Mouse (Mus musculus) liver, adult 2 months (tissue): ENCODE measurements around the gene Ift46. TPM values are rescaled to one million over a fixed set of nuclear protein-coding genes. Genes with fewer than 3 reads are reported as not detected.
A peak's percentile ranks its signal among the peaks of the same experiment; 100 is the strongest.

Experiments
- DNase-seq: peaks from one replicate; pipeline ENCODE4 v3.0.0-alpha.2; 2011; ENCODE audit warnings: low read depth, low spot score; ENCODE audit errors: extremely low read depth
- H3K27ac ChIP-seq: fragments of 200-500 bp; replicated peaks from 2 replicates; pipeline ENCODE4 v1.5.1; 2012; ENCODE audit warnings: low read depth, mild to moderate bottlenecking, control low read depth, inconsistent platforms, low read length; ENCODE audit not compliant: insufficient read depth
- H3K27me3 ChIP-seq: fragments of 200-500 bp; 2 replicates; pipeline ENCODE4 v1.6.1; 2012; ENCODE audit warnings: mild to moderate bottlenecking, moderate library complexity, low read length, inconsistent platforms; ENCODE audit not compliant: control insufficient read depth, insufficient read depth
- H3K36me3 ChIP-seq: fragments of 200-500 bp; 2 replicates; pipeline ENCODE4 v1.6.1; 2012; ENCODE audit warnings: low read length, inconsistent platforms; ENCODE audit not compliant: control insufficient read depth, insufficient read depth
- H3K4me1 ChIP-seq: fragments of 200-500 bp; 2 replicates; pipeline ENCODE4 v1.6.1; 2011; ENCODE audit warnings: low read length; ENCODE audit not compliant: control insufficient read depth, insufficient read depth
- H3K4me3 ChIP-seq: fragments of 200-500 bp; 2 replicates; pipeline ENCODE4 v1.5.1; 2011; ENCODE audit warnings: low read depth, mild to moderate bottlenecking, control low read depth, low read length, moderate library complexity; ENCODE audit not compliant: insufficient read depth
- H3K79me2 ChIP-seq: fragments of 200-500 bp; 2 replicates; pipeline ENCODE4 v1.6.1; 2012; ENCODE audit warnings: inconsistent platforms, mild to moderate bottlenecking, low read length, moderate library complexity; ENCODE audit not compliant: control insufficient read depth, insufficient read depth
- H3K9ac ChIP-seq: fragments of 200-500 bp; 2 replicates; pipeline ENCODE4 v1.6.1; 2012; ENCODE audit warnings: low read depth, mild to moderate bottlenecking, control low read depth, inconsistent platforms, low read length
- CTCF ChIP-seq: fragments of 200-500 bp; IDR thresholded peaks from 2 replicates; pipeline ENCODE4 v1.5.1; 2011; ENCODE audit warnings: low read depth, low read length, control low read depth
- POLR2A ChIP-seq: fragments of 200-500 bp; IDR thresholded peaks from 2 replicates; pipeline ENCODE4 v1.6.1; 2011; ENCODE audit warnings: low read length, control low read depth; ENCODE audit not compliant: insufficient read depth; ENCODE audit errors: extremely low read depth
- WGBS: fragments of 180-500 bp; shearing (Covaris S2); methylation state at CpG from one replicate; pipeline ENCODE4 v1.1.7; 2018; 5-methylcytosine and 5-hydroxymethylcytosine counted together
- polyA plus RNA-seq: library from polyadenylated mRNA; depleted of rRNA; stranded (reverse); fragments of >200 nt; gene quantifications from 2 replicates; pipeline ENCODE4 v1.2.3, GENCODE M21; 2012
- total RNA-seq: library from RNA; depleted of rRNA; stranded (reverse); fragments of >200 nt; gene quantifications from 2 replicates; pipeline ENCODE4 v1.2.3, GENCODE M21; 2014

Gene Ift46
- total and polyA plus RNA-seq, 2 experiments: 33.2 to 33.5 TPM

- Histone ChIP-seq H3K79me2 (peaks cover 7% of the 10 kb centered on the region; the same call in 1 of the 2 replicates), H3K4me1 (peaks cover 18% of the 10 kb centered on the region), H3K4me3 (peak within 1 kb of the TSS; percentile 64), H3K27me3 (no peaks in the 10 kb centered on the region), H3K9ac (peak within 1 kb of the TSS; percentile 89), H3K36me3 (peaks cover 19% of the 10 kb centered on the region; the same call in 1 of the 2 replicates), H3K27ac (peak within 1 kb of the TSS; percentile 91)
- peak; percentile 96 for DNase-seq
- TF ChIP-seq POLR2A: peak; percentile 84
- 0 out of 2 replicates have a peak, but pooled peaks have one; percentile 5 for TF ChIP-seq CTCF
- WGBS: under 1% methylated on average over 75 of the region's 75 CpGs
Observed at GRCm38 (mm10) chr9:44799102-44799957, 31.6 kb downstream of the Ift46 start, which contains the start of gene Tmem25. Gene Tmem25, minus strand, starts transcription at chr9:44799307.

GRCm38 (mm10) chr9:44799958-44800324 is 32.2 kb downstream of the Ift46 start:
- H3K9ac ChIP-seq: peak overlapping the region; percentile 70
- DNase-seq: no peak
- H3K27me3 ChIP-seq: no peaks in the 10 kb centered on the region

GRCm38 (mm10) chr9:44801669-44802068 is 34.0 kb downstream of the Ift46 start:
- Histone ChIP-seq H3K4me3 (peak overlapping the region; percentile 58), H3K27ac (peak overlapping the region; percentile 91), H3K27me3 (no peaks in the 10 kb centered on the region), H3K36me3 (peaks cover 17% of the 10 kb centered on the region; the same call in 1 of the 2 replicates), H3K9ac (peak overlapping the region; percentile 70), H3K4me1 (peaks cover 20% of the 10 kb centered on the region), H3K79me2 (peaks cover 7% of the 10 kb centered on the region; the same call in 1 of the 2 replicates)
- peak; percentile 79 for DNase-seq
- WGBS: 15% methylated on average over 6 of the region's 6 CpGs
- TF ChIP-seq POLR2A (no peak), CTCF (no peak)

More at GRCm38 (mm10) chr9:44799958-44800324, 32.2 kb downstream of the Ift46 start:
- Histone ChIP-seq H3K4me1 (peaks cover 20% of the 10 kb centered on the region), H3K27ac (peak overlapping the region; percentile 91), H3K4me3 (peak overlapping the region; percentile 58), H3K79me2 (peaks cover 7% of the 10 kb centered on the region; the same call in 1 of the 2 replicates), H3K36me3 (peaks cover 19% of the 10 kb centered on the region; the same call in 1 of the 2 replicates)
- no peak for TF ChIP-seq POLR2A
- no peak for TF ChIP-seq CTCF
- 8% methylated on average over 9 of the region's 9 CpGs for WGBS

GRCm38 (mm10) chr9:44802808-44803450 is 35.2 kb downstream of the Ift46 start, which contains the start of gene Ttc36:
Gene Ttc36, minus strand, starts transcription at chr9:44803072.
- TF ChIP-seq CTCF (no peak), POLR2A (peak; percentile 92)
- H3K27ac ChIP-seq: peak within 1 kb of the TSS; percentile 91
- 15% methylated on average over 4 of the region's 4 CpGs for WGBS
- peaks cover 22% of the 10 kb centered on the region; the same call in 1 of the 2 replicates for H3K36me3 ChIP-seq
- H3K9ac ChIP-seq: peak within 1 kb of the TSS; percentile 70
- peaks cover 20% of the 10 kb centered on the region for H3K4me1 ChIP-seq
- no peaks in the 10 kb centered on the region for H3K27me3 ChIP-seq
- H3K79me2 ChIP-seq: peaks cover 7% of the 10 kb centered on the region; the same call in 1 of the 2 replicates
- DNase-seq: peak; percentile 95
- H3K4me3 ChIP-seq: peak within 1 kb of the TSS; percentile 58

GRCm38 (mm10) chr9:44804678-44805077 is 37.0 kb downstream of the Ift46 start:
- peaks cover 11% of the 10 kb centered on the region for H3K4me1 ChIP-seq
- 70% methylated on average over 10 of the region's 10 CpGs for WGBS
- peak; percentile 92 for DNase-seq
- H3K27ac ChIP-seq: peak overlapping the region; percentile 82
- peak overlapping the region; percentile 23; the same call in 1 of the 2 replicates for H3K4me3 ChIP-seq
- H3K79me2 ChIP-seq: peaks cover 7% of the 10 kb centered on the region; the same call in 1 of the 2 replicates
- H3K27me3 ChIP-seq: no peaks in the 10 kb centered on the region
- peaks cover 35% of the 10 kb centered on the region for H3K36me3 ChIP-seq
- TF ChIP-seq POLR2A (no peak), CTCF (no peak)
- H3K9ac ChIP-seq: no peak overlapping the region; the same call in 1 of the 2 replicates
